Mouse (Mus musculus): ENCODE measurements around the gene Ndufc1. TPM values are rescaled to one million over a fixed set of nuclear protein-coding genes. Genes with fewer than 3 reads are reported as not detected.
"Not testable (repeated sequence)": the region's sequence is repeated elsewhere in the genome, so short reads cannot be mapped to it uniquely, and the experiment has no call there.

The Ndufc1 gene
- polyA plus RNA-seq, 1 experiment from 2014 or later, result 1,554 TPM

DNA sequence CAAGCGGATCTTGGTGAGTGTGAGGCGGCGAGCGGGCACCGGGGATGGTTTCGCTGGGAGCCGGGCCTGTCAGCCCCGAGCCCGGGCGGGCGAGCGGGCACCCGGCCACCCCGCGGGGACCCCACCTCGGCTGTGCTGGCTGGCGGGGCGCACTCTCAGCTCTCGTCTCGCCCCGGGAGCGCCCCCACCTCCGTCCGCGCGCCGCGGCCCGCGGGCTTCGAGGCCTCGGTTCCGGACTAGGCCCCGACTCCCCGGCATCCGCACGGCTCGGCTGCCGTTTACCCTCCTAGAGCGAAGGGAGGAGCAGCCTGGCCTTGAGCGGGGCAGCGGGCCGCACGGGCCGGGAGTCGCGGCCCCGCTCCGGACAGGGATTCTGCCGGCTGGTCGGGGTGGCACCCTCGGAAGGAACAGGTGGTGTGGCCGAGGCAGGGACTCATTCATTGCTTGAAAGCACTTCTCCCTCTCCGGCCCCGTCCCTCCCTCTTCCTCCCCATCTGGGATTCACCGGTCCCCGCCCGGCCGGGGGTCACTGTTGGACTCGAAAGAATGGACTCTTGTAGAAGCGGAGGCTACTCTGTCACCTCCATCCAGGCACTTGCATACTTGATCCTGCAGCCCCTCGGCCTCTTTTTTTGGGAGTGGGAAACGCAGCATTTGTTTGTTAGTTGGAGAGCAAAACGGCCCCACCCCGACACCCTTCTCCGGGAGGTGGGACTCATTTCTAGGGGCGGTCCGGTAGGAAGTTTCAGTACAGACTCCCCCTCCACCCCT lies 7.8 kb upstream of the Ndufc1 start:
- WGBS, result under 1% methylated on average over 68 of the region's 68 CpGs
- Histone ChIP-seq H3K4me3 (ENCODE audit: low read length) (peak overlapping the region; percentile 96), H3K9ac (ENCODE audit: low read length) (peak overlapping the region; percentile 93), H3K4me2 (ENCODE audit: low read depth, low read length) (peak overlapping the region; percentile 84), H3K27me3 (ENCODE audit: control insufficient read depth, insufficient read depth, low read length) (no peaks in the 10 kb centered on the region), H3K9me3 (replicated peaks; ENCODE audit: control insufficient read depth, low read length) (no peaks in the 10 kb centered on the region), H3K36me3 (ENCODE audit: control insufficient read depth, insufficient read depth) (no peaks in the 10 kb centered on the region), H3K27ac (ENCODE audit: low read length) (peak overlapping the region; percentile 96), H3K4me1 (ENCODE audit: control insufficient read depth, insufficient read depth, low read length) (peaks cover 20% of the 10 kb centered on the region)
- peak; percentile 42 for ATAC-seq (replicated peaks; ENCODE audit: extremely low read depth, insufficient read depth, low FRiP score)

GRCm38 (mm10) chr3:51416073-51416363 lies 7.2 kb upstream of the Ndufc1 start:
- H3K4me1 ChIP-seq (ENCODE audit: control insufficient read depth, insufficient read depth, low read length), result peaks cover 20% of the 10 kb centered on the region
- no peaks in the 10 kb centered on the region for H3K27me3 ChIP-seq (ENCODE audit: control insufficient read depth, insufficient read depth, low read length)
- peak overlapping the region; percentile 93 for H3K9ac ChIP-seq (ENCODE audit: low read length)
- peak; percentile 38 for ATAC-seq (replicated peaks; ENCODE audit: extremely low read depth, insufficient read depth, low FRiP score)
- peak overlapping the region; percentile 84 for H3K4me2 ChIP-seq (ENCODE audit: low read depth, low read length)
- no peaks in the 10 kb centered on the region for H3K36me3 ChIP-seq (ENCODE audit: control insufficient read depth, insufficient read depth)
- WGBS, result under 1% methylated on average over 28 of the region's 30 CpGs
- H3K9me3 ChIP-seq (replicated peaks; ENCODE audit: control insufficient read depth, low read length), result no peaks in the 10 kb centered on the region
- peak overlapping the region; percentile 96 for H3K4me3 ChIP-seq (ENCODE audit: low read length)
- peak overlapping the region; percentile 96 for H3K27ac ChIP-seq (ENCODE audit: low read length)

GRCm38 (mm10) chr3:51415098-51416072 lies 6.6 kb upstream of the Ndufc1 start, which contains the start of gene Naa15:
TSS of gene Naa15 (plus strand) at chr3:51415148.
- WGBS, result 5% methylated on average over 43 of the region's 43 CpGs
- Histone ChIP-seq H3K27ac (ENCODE audit: low read length) (peak within 1 kb of the TSS; percentile 96), H3K36me3 (ENCODE audit: control insufficient read depth, insufficient read depth) (no peaks in the 10 kb centered on the region), H3K4me2 (ENCODE audit: low read depth, low read length) (peak within 1 kb of the TSS; percentile 84), H3K9me3 (replicated peaks; ENCODE audit: control insufficient read depth, low read length) (no peaks in the 10 kb centered on the region), H3K4me1 (ENCODE audit: control insufficient read depth, insufficient read depth, low read length) (peaks cover 20% of the 10 kb centered on the region), H3K27me3 (ENCODE audit: control insufficient read depth, insufficient read depth, low read length) (no peaks in the 10 kb centered on the region), H3K9ac (ENCODE audit: low read length) (peak within 1 kb of the TSS; percentile 93), H3K4me3 (ENCODE audit: low read length) (peak within 1 kb of the TSS; percentile 96)
- peak; percentile 91 for ATAC-seq (replicated peaks; ENCODE audit: extremely low read depth, insufficient read depth, low FRiP score)

DNA sequence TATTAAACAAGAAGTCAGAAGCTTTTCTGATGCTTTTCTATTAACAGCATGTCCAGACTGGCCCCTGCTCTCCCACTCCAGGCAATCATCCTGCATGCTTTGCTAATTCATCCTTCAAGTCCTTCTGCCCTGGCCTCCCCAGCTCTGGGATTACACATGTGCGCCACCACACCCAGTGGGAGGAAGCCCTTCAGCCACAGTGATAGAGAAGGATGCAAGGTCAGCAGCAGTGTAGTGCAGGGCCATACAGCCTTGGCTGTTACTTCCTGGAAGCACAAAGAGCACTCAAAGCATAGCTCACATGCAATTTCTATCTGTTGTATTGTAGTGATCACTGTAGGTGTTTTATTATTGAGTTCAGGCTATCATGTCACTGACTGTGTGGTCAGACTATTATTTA lies 4.5 kb upstream of the Ndufc1 start:
- WGBS, result 60% methylated on average over 1 of the region's 1 CpGs
- H3K9ac ChIP-seq (ENCODE audit: low read length), result no peak overlapping the region
- no peak overlapping the region for H3K4me3 ChIP-seq (ENCODE audit: low read length)
- H3K27ac ChIP-seq (ENCODE audit: low read length), result no peak overlapping the region
- no peaks in the 10 kb centered on the region for H3K27me3 ChIP-seq (ENCODE audit: control insufficient read depth, insufficient read depth, low read length)
- no peaks in the 10 kb centered on the region for H3K9me3 ChIP-seq (replicated peaks; ENCODE audit: control insufficient read depth, low read length)
- no peak for ATAC-seq (replicated peaks; ENCODE audit: extremely low read depth, insufficient read depth, low FRiP score)
- H3K36me3 ChIP-seq (ENCODE audit: control insufficient read depth, insufficient read depth), result no peaks in the 10 kb centered on the region
- peaks cover 12% of the 10 kb centered on the region for H3K4me1 ChIP-seq (ENCODE audit: control insufficient read depth, insufficient read depth, low read length)
- H3K4me2 ChIP-seq (ENCODE audit: low read depth, low read length), result no peak overlapping the region

GRCm38 (mm10) chr3:51412457-51412856 lies 3.7 kb upstream of the Ndufc1 start:
- Histone ChIP-seq H3K4me3 (ENCODE audit: low read length) (no peak overlapping the region), H3K27me3 (ENCODE audit: control insufficient read depth, insufficient read depth, low read length) (no peaks in the 10 kb centered on the region), H3K36me3 (ENCODE audit: control insufficient read depth, insufficient read depth) (no peaks in the 10 kb centered on the region), H3K4me1 (ENCODE audit: control insufficient read depth, insufficient read depth, low read length) (peaks cover 15% of the 10 kb centered on the region), H3K9ac (ENCODE audit: low read length) (no peak overlapping the region), H3K9me3 (replicated peaks; ENCODE audit: control insufficient read depth, low read length) (no peaks in the 10 kb centered on the region), H3K27ac (ENCODE audit: low read length) (no peak overlapping the region), H3K4me2 (ENCODE audit: low read depth, low read length) (no peak overlapping the region)
- no peak for ATAC-seq (replicated peaks; ENCODE audit: extremely low read depth, insufficient read depth, low FRiP score)
- WGBS, result 87% methylated on average over 7 of the region's 7 CpGs

DNA sequence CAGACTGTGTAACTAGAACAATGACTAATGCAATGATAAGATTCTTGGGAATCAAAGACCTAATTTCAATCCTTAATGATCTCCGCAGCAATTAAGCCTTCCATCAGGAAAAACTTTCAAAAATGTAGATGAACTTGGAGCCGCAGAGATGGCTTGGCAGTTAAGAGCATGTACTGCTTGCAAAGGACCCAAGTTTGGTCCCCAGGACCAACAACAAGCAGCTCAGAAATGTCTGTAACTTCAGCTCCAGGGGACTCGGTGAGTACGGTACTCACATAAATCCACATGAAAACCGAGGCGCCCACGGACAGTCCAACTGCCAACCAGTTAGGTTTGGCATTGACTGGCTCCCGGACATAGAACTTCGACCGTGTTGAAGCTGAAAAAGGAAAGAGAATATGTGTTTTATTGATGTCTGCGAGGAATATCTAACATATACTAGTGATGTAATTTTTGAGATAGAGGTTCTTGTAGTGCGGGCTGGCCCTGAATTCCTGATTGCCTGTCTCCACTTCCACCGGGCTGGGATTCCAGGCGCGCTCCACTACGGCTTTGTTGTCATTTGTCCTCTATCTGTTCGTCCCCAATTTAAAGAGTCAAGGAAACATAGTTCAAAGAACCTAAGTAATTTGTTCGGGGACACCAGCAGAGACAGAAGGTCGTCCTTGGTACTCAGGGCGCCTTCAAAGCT lies 773 bp downstream of the Ndufc1 start:
- 14% methylated on average over 20 of the region's 20 CpGs for WGBS
- Histone ChIP-seq H3K4me2 (ENCODE audit: low read depth, low read length) (peak overlapping the region; percentile 73), H3K27ac (ENCODE audit: low read length) (peak overlapping the region; percentile 99), H3K4me1 (ENCODE audit: control insufficient read depth, insufficient read depth, low read length) (peaks cover 9% of the 10 kb centered on the region), H3K36me3 (ENCODE audit: control insufficient read depth, insufficient read depth) (peaks cover 18% of the 10 kb centered on the region), H3K27me3 (ENCODE audit: control insufficient read depth, insufficient read depth, low read length) (no peaks in the 10 kb centered on the region), H3K4me3 (ENCODE audit: low read length) (peak overlapping the region; percentile 95), H3K9ac (ENCODE audit: low read length) (peak overlapping the region; percentile 99), H3K9me3 (replicated peaks; ENCODE audit: control insufficient read depth, low read length) (no peaks in the 10 kb centered on the region)
- ATAC-seq (replicated peaks; ENCODE audit: extremely low read depth, insufficient read depth, low FRiP score), result peak; percentile 20; the same call in 1 of the 2 replicates

- Histone ChIP-seq H3K27me3 (ENCODE audit: control insufficient read depth, insufficient read depth, low read length) (no peaks in the 10 kb centered on the region), H3K27ac (ENCODE audit: low read length) (no peak overlapping the region), H3K4me1 (ENCODE audit: control insufficient read depth, insufficient read depth, low read length) (peaks cover 12% of the 10 kb centered on the region), H3K9me3 (replicated peaks; ENCODE audit: control insufficient read depth, low read length) (no peaks in the 10 kb centered on the region), H3K9ac (ENCODE audit: low read length) (no peak overlapping the region), H3K4me2 (ENCODE audit: low read depth, low read length) (no peak overlapping the region), H3K4me3 (ENCODE audit: low read length) (no peak overlapping the region), H3K36me3 (ENCODE audit: control insufficient read depth, insufficient read depth) (peaks cover 18% of the 10 kb centered on the region)
- no peak for ATAC-seq (replicated peaks; ENCODE audit: extremely low read depth, insufficient read depth, low FRiP score)
- WGBS, result 88% methylated on average over 12 of the region's 12 CpGs
These were observed 6.2 kb downstream of the Ndufc1 start for GRCm38 (mm10) chr3:51402628-51403027.

DNA sequence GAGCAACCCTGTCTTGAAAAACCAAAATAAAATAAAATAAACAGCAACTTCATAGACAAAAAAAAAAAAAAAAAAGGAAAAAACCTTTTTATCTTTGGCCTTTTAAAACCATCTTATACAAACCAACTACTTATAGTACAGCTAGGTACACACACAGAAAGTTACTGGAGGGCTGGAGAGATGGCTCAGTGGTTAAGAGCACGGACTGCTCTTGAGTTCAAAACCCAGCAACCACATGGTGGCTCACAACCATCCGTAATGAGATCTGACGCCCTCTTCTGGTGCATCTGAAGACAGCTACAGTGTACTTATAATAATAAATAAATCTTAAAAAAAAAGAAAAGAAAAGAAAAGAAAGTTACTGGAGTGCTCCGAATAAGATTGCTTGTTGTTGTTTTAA lies 6.7 kb downstream of the Ndufc1 start:
- H3K4me1 ChIP-seq (ENCODE audit: control insufficient read depth, insufficient read depth, low read length); H3K27ac ChIP-seq (ENCODE audit: low read length); H3K9ac ChIP-seq (ENCODE audit: low read length); H3K4me3 ChIP-seq (ENCODE audit: low read length); H3K27me3 ChIP-seq (ENCODE audit: control insufficient read depth, insufficient read depth, low read length); ATAC-seq (replicated peaks; ENCODE audit: extremely low read depth, insufficient read depth, low FRiP score); H3K9me3 ChIP-seq (replicated peaks; ENCODE audit: control insufficient read depth, low read length); H3K4me2 ChIP-seq (ENCODE audit: low read depth, low read length): not testable (repeated sequence)
- WGBS, result 69% methylated on average over 4 of the region's 4 CpGs
- H3K36me3 ChIP-seq (ENCODE audit: control insufficient read depth, insufficient read depth), result peaks cover 18% of the 10 kb centered on the region

All from heart, embryonic 16.5 days (tissue).